7 mouse cellular contexts compared by ENCODE assay signal in the genomic region with DNA sequence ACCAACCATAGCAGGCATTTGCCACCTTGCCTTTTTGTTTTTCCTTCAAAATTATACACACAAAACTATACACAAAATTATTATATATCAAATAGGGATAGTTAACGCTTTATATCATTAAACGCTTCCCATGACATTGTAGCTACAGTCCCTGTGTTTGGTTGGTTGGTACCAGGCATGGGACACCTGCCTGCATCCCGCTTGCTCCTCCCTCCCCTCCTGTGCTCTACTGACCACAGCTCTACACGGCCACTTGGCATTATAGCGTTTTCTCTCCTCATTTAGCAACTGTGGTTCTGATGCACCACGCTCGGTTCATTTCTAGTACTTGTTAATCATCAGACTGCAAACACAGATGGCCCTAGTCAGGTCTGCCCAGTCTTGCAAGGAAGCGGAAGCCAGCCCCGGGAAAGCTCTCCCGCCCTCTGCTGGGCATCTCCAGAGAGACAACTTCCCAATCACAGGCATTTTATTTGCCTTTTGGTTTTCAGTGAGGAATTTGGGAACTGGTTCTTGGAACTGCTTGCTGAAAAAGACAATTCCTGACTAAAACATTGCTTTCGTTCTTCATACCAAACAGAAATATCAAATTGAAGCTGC. TPM values are rescaled to one million over a fixed set of nuclear protein-coding genes. Genes with fewer than 3 reads are reported as not detected.
DNase-seq lines count a peak whose midpoint lies in the region; ATAC-seq lines count a peak whose summit lies in the region.

No protein-coding gene starts in this region.

- no peaks in the 10 kb centered on the region for H3K9me3 ChIP-seq in intestine, embryonic 16.5 days (ENCODE audit: control insufficient read depth, low read length)
- H3K9me3 ChIP-seq in midbrain, embryonic 10.5 days (replicated peaks), result no peaks in the 10 kb centered on the region

- intact Hi-C loops in left cerebral cortex, postnatal 10 days (cut with DNase I), result loop anchor here (5.0 kb wide), 2 partner anchors 212 to 257 kb away; partner anchors contain the start of gene Tlk1

- no peak overlapping the region for H3K9ac ChIP-seq in intestine, embryonic 16.5 days (ENCODE audit: low read depth, low read length)

- no peak overlapping the region for H3K27ac ChIP-seq in intestine, embryonic 16.5 days (ENCODE audit: low read length)
- H3K27ac ChIP-seq in midbrain, embryonic 10.5 days (replicated peaks), result no peak overlapping the region

- no peak overlapping the region for H3K4me2 ChIP-seq in intestine, embryonic 16.5 days (ENCODE audit: low read depth, low read length)

- H3K36me3 ChIP-seq in intestine, embryonic 16.5 days (ENCODE audit: control insufficient read depth, insufficient read depth, low read length), result no peaks in the 10 kb centered on the region
- H3K36me3 ChIP-seq in midbrain, embryonic 10.5 days, result no peaks in the 10 kb centered on the region

- WGBS in intestine, embryonic 16.5 days, result 36% methylated on average over 11 of the region's 11 CpGs
- WGBS in midbrain, embryonic 10.5 days, result 58% methylated on average over 11 of the region's 11 CpGs

- DNase-seq in adrenal gland, postnatal 10 days, result peak; percentile 88
- peak; percentile 70 for DNase-seq in embryo, embryonic 10 days (ENCODE audit: low spot score)
- peak; percentile 60 to 66 for DNase-seq in gastrocnemius, adult 8-10 months (ENCODE audit: low spot score in 2 of 2)
- DNase-seq in left cerebral cortex, postnatal 10 days (ENCODE audit: extremely low spot score in 1 of 2, low spot score in 2 of 2), result peak; percentile 84 to 85
- DNase-seq in midbrain, embryonic 10.5 days (ENCODE audit: low spot score), result peak; percentile 74
- DNase-seq in skeletal muscle tissue, adult 2 months (ENCODE audit: low read depth, low spot score), result peak; percentile 63

- peaks cover 3% of the 10 kb centered on the region; the same call in 1 of the 2 replicates for H3K4me1 ChIP-seq in intestine, embryonic 16.5 days (ENCODE audit: control insufficient read depth, insufficient read depth, low read length)
- H3K4me1 ChIP-seq in midbrain, embryonic 10.5 days, result peaks cover 11% of the 10 kb centered on the region

- H3K27me3 ChIP-seq in intestine, embryonic 16.5 days (replicated peaks; ENCODE audit: control insufficient read depth, insufficient read depth, low read length), result no peaks in the 10 kb centered on the region
- H3K27me3 ChIP-seq in midbrain, embryonic 10.5 days (ENCODE audit: low read depth, poor library complexity, severe bottlenecking), result no peaks in the 10 kb centered on the region

- ATAC-seq in intestine, embryonic 16.5 days, result peak; percentile 81

- no peak overlapping the region for H3K4me3 ChIP-seq in intestine, embryonic 16.5 days (ENCODE audit: low read length)
- no peak overlapping the region for H3K4me3 ChIP-seq in midbrain, embryonic 10.5 days

RNA-seq across cellular contexts. Expression of gene Dcaf17, which starts 15.5 kb away (rescaled TPM):
- 10 to 100 TPM; 11.3 to 16.6 TPM for total RNA-seq in adrenal gland, postnatal 10 days (2021)
- 1 to 10 TPM; 2.9 to 3.7 (median 3.6) TPM for total RNA-seq in gastrocnemius, adult 8-10 months (2022)
- polyA plus RNA-seq in intestine, embryonic 16.5 days (2015; fragmentation: Nextera tagmentation; extraction: Ambion mirVana), result 38.9 and 41.5 TPM in 2 replicates
- total RNA-seq in left cerebral cortex, postnatal 10 days (2021), result 10 to 100 TPM; 15.2 to 18.5 TPM
- 43.3 and 46.2 TPM in 2 replicates for polyA plus RNA-seq in midbrain, embryonic 10.5 days (2016; fragmentation: Nextera tagmentation; extraction: Ambion mirVana)

RNA-seq across cellular contexts. Expression of gene Mettl8, which starts 15.8 kb away (rescaled TPM):
- total RNA-seq in adrenal gland, postnatal 10 days (2021), result 10 to 100 TPM; 10.8 to 16.4 TPM
- 1 to 10 TPM; 4.8 to 6.1 (median 5.4) TPM for total RNA-seq in gastrocnemius, adult 8-10 months (2022)
- 13.8 and 15.6 TPM in 2 replicates for polyA plus RNA-seq in intestine, embryonic 16.5 days (2015; fragmentation: Nextera tagmentation; extraction: Ambion mirVana)
- total RNA-seq in left cerebral cortex, postnatal 10 days (2021), result 10 to 100 TPM; 13.2 to 13.6 TPM
- polyA plus RNA-seq in midbrain, embryonic 10.5 days (2016; fragmentation: Nextera tagmentation; extraction: Ambion mirVana), result 20.6 and 21.6 TPM in 2 replicates
